Comparison of ENCODE assay signal across 22 mouse cellular contexts in genomic region chr2:34076346-34076745, GRCm38 (mm10).
DNase-seq lines count a peak whose midpoint lies in the region; ATAC-seq and TF ChIP-seq lines count a peak whose summit lies in the region.
"Had no signal": no experiment of that assay in that cellular context is flagged by ENCODE, and none has a peak within 500 bp of the region (broad histone marks: within the 10 kb centered on the region; RNA-seq: fewer than 3 reads in every experiment).

No protein-coding gene starts in this region.

- peak; percentile 33; the same call in 1 of the 2 replicates for ATAC-seq in megakaryocyte, adult 5-6 weeks (ENCODE audit: poor library complexity, severe bottlenecking)
- ATAC-seq: forebrain, postnatal 0 days; intestine, embryonic 16.5 days had no signal

- H3K4me1 ChIP-seq in CH12.LX (ENCODE audit: control insufficient read depth in 1 of 2, insufficient read depth in 2 of 2): peaks cover 7 to 36% of the 10 kb centered on the region in 2 experiments
- H3K4me1 ChIP-seq: embryonic facial prominence, embryonic 13.5 days; heart, embryonic 10.5 days had no signal

- H3K4me3 ChIP-seq in CH12.LX (replicated peaks in 1 of 3; ENCODE audit: low read depth in 2 of 3, low read length in 2 of 3, poor library complexity in 1 of 3): no peak overlapping the region
- H3K4me3 ChIP-seq: embryonic facial prominence, embryonic 13.5 days; forebrain, embryonic 12.5 days; gastrocnemius, adult 2 months; heart, embryonic 10.5 days had no signal

- H3K4me2 ChIP-seq in CH12.LX (ENCODE audit: insufficient read depth, low read depth, poor library complexity, severe bottlenecking): peak overlapping the region; percentile 13
- H3K4me2 ChIP-seq: embryonic facial prominence, embryonic 13.5 days; forebrain, embryonic 12.5 days; hindbrain, embryonic 14.5 days had no signal

- no peak for TF ChIP-seq CTCF in CH12.LX (conservative IDR thresholded peaks at IDR 0.05 in 1 of 2, IDR thresholded peaks at IDR 0.05 in 1 of 2; ENCODE audit: low read depth in 2 of 2, low read length in 2 of 2)

- no peaks in the 10 kb centered on the region for H3K36me3 ChIP-seq in CH12.LX (replicated peaks in 1 of 2; ENCODE audit: control insufficient read depth in 1 of 2, insufficient read depth in 1 of 2, low read length in 1 of 2)
- H3K36me3 ChIP-seq: embryonic facial prominence, embryonic 13.5 days; forebrain, embryonic 12.5 days; heart, embryonic 10.5 days had no signal

- peak; percentile 79 for TF ChIP-seq EP300 in CH12.LX (IDR thresholded peaks at IDR 0.05; ENCODE audit: low read length)

- DNase-seq in A20 (ENCODE audit: low read depth, low spot score) (peak; percentile 53), CH12.LX (ENCODE audit: extremely low read depth) (peak; percentile 66)
- DNase-seq in lung, postnatal 25 days (ENCODE audit: low spot score): no peak
- no peak for DNase-seq in adrenal gland, adult 2 months
- DNase-seq in lung, postnatal 14 days: no peak
- DNase-seq: adrenal gland, adult 8-10 months; adrenal gland, postnatal 36 days; cerebellum, adult 11 months; cerebellum, adult 8-10 months; cerebellum, postnatal 14 days; forebrain, postnatal 0 days; gastrocnemius, adult 2 months; gastrocnemius, postnatal 25 days; heart, adult 11 months; heart, postnatal 10 days; heart, postnatal 4 days had no signal

- no peaks in the 10 kb centered on the region for H3K27me3 ChIP-seq in CH12.LX (replicated peaks)
- H3K27me3 ChIP-seq: embryonic facial prominence, embryonic 13.5 days; forebrain, embryonic 12.5 days had no signal

- dilution Hi-C loops in CH12.LX (cut with MboI; ENCODE audit: extremely low pct_ligation_motif_present, extremely low pct_unique_long_range_greater_than_20kb, low sequenced_read_pairs): no loop called here

- H3K9ac ChIP-seq in CH12.LX (ENCODE audit: insufficient read depth, low read depth): no peak overlapping the region
- H3K9ac ChIP-seq: embryonic facial prominence, embryonic 13.5 days; forebrain, embryonic 12.5 days; forebrain, postnatal 0 days; hindbrain, embryonic 14.5 days had no signal

- TF ChIP-seq RAD21 in CH12.LX (IDR thresholded peaks at IDR 0.05; ENCODE audit: low read depth, low read length): no peak

- H3K27ac ChIP-seq in CH12.LX (ENCODE audit: insufficient read depth, low read depth): no peak overlapping the region
- H3K27ac ChIP-seq: embryonic facial prominence, embryonic 13.5 days; forebrain, embryonic 12.5 days; gastrocnemius, adult 2 months; heart, embryonic 10.5 days; hindbrain, embryonic 14.5 days had no signal

- H3K9me3 ChIP-seq in CH12.LX (replicated peaks; ENCODE audit: low read length): no peaks in the 10 kb centered on the region
- H3K9me3 ChIP-seq: embryonic facial prominence, embryonic 13.5 days; heart, embryonic 10.5 days had no signal

- in situ Hi-C loops in CH12.LX (cut with MboI; ENCODE audit: low pct_ligation_motif_present, low pct_unique_long_range_greater_than_20kb, low sequenced_read_pairs): no loop called here

- no peaks in the 10 kb centered on the region for H3K79me2 ChIP-seq in CH12.LX (replicated peaks; ENCODE audit: control insufficient read depth, extremely low read depth, insufficient read depth, poor library complexity, severe bottlenecking)

- TF ChIP-seq POLR2A in CH12.LX (IDR thresholded peaks at IDR 0.05; ENCODE audit: low read depth, low read length): no peak

TF ChIP-seq in CH12.LX, 34 proteins besides CTCF, POLR2A, EP300 and RAD21:
- TF ChIP-seq ELF1 (IDR thresholded peaks at IDR 0.05; ENCODE audit: low read depth, low read length) (peak; percentile 32; the same call in 1 of the 2 replicates), NELFE (IDR thresholded peaks at IDR 0.05; ENCODE audit: low read depth, low read length) (no peak), POLR2AphosphoS2 (IDR thresholded peaks at IDR 0.05; ENCODE audit: low read depth, low read length) (no peak), MAX (IDR thresholded peaks at IDR 0.05; ENCODE audit: low read length) (no peak), MEF2A (IDR thresholded peaks at IDR 0.05; ENCODE audit: borderline replicate concordance, low read depth, low read length) (no peak), TCF12 (IDR thresholded peaks at IDR 0.05; ENCODE audit: low read depth, low read length) (no peak), ZMIZ1 (IDR thresholded peaks at IDR 0.05; ENCODE audit: low read depth, low read length) (no peak), IRF4 (IDR thresholded peaks at IDR 0.05; ENCODE audit: low read depth, low read length) (peak; percentile 88), PAX5 (IDR thresholded peaks at IDR 0.05; ENCODE audit: low read length) (no peak), MYC (IDR thresholded peaks at IDR 0.05; ENCODE audit: low read depth, low read length) (no peak)
TF ChIP-seq in CH12.LX: peak in this region for 2.

Comparison
In these comparisons a context has a peak if more than half of its experiments do, and no peak if none do; other contexts are left out.
1. DNase-seq: peak in A20 (single experiment) and CH12.LX (single experiment); none in lung, postnatal 25 days (single experiment), adrenal gland, adult 2 months (single experiment) and lung, postnatal 14 days (single experiment).